Mouse (Mus musculus) CD4-positive, CD25-positive, alpha-beta regulatory T cell, adult 4 months (primary cell): Measurements from ENCODE around the gene Map3k6. TPM values are rescaled to one million over a fixed set of nuclear protein-coding genes. Genes with fewer than 3 reads are reported as not detected.

ENCODE experiments used
- ATAC-seq: one replicate; pipeline ENCODE4 v1.8.0; 2017
- polyA plus RNA-seq, 2 experiments: library from polyadenylated mRNA; unstranded; fragments of 100-300 nt; shearing (Covaris generic); gene quantifications; one replicate each; pipeline ENCODE4 v1.2.1; 2017

Gene Map3k6
- polyA plus RNA-seq = under 1 TPM in 1 of 2 experiments, not detected in 1; 0.62 TPM

DNA sequence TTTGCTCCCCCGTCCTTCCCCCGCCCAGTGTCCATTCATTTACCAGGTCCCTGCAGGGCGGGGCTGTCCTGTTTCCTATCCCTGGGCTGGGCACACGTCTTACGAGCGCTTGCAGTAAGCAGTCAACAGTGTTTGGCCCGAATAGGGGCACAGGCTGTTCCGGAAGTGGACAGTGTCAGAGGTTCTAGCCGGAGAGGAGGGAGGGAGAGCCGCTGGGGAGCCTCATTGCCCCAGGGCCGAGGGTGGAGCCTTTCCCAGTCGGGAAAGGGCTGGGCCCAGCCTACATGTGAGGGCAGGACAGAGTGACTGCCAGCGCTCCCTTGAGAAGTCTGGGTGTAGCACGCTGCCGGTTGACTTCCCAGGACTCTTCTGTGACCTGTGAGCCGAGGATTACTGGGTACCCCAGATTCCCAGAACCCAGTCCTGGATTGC is at the start of gene Map3k6:
Gene Map3k6 (plus strand): TSS at position 329 of the 432 bp plus-strand sequence.
- no peak for ATAC-seq

DNA sequence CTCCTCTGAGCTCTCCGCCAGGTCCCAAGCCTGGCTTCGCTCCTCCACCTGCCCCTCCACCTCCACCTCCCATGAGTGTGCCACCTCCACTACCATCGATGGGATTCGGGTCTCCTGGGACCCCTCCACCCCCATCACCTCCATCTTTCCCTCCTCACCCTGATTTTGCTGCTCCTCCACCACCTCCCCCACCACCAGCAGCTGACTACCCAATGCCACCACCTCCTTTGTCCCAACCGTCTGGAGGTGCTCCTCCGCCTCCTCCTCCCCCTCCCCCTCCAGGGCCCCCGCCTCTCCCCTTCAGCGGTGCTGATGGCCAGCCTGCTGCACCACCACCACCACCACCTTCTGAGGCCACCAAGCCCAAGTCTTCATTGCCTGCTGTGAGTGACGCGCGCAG is 46.1 kb upstream of the Map3k6 start:
- no peak for ATAC-seq

DNA sequence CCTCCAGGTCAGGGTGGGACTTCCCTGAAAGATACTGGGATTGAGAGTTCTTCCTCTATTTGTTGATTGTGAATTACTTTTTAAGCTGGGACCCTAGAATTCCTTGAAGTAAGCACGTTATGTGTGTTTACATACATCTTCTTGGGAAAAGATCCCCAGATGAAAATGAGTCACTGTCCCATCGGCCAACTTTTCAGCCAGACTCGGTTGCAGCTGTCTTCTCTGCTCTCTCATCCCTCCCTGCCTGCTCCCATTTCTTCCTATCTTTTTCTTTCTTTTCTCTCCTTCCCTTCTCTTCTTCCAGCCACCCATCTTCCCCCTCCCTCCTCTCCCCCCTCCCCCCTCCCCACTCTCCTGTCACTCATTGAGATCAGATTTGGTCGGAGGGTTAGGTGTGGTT is 45.6 kb upstream of the Map3k6 start:
- ATAC-seq = no peak

DNA sequence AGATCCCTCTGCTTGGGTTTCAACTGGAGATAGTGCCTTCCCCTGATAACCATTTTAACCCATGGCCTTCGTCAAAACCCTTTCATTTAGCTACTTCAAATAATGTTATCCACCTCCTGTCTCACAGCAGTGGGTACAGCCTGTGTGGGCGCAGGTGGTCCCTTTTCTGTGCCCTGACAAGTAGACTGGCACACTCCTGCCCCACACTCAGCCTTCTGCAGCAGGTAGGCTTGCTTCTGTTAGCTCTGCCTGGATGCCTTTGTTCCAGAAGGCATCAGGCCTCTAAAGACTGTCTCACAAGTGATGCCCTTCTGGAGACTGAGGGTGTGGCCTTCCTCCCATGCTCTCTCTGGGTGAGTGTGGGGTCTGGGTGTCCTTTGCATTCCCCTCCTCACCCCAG is 44.5 kb upstream of the Map3k6 start:
- no peak for ATAC-seq

DNA sequence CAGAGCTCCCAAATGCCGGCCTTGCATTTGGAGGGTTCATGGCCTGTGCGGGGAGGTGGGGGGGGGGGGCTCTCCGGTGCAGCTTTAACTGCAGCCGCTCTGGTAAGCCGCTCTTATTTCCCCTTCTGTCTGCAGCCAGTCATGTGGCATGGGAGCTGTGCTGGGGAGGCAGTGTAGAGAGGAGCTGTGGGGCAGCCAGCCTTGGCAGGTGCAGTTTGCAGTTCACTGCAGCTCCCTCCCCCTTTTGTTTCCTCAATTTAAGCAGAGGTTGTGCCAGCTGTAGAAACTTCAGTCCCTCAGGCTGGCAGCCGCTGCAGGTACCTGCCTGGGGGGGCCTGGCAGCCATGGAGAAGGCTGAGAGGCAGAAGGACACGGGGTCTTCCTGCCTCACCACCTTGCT is 43.8 kb upstream of the Map3k6 start:
- ATAC-seq = no peak

DNA sequence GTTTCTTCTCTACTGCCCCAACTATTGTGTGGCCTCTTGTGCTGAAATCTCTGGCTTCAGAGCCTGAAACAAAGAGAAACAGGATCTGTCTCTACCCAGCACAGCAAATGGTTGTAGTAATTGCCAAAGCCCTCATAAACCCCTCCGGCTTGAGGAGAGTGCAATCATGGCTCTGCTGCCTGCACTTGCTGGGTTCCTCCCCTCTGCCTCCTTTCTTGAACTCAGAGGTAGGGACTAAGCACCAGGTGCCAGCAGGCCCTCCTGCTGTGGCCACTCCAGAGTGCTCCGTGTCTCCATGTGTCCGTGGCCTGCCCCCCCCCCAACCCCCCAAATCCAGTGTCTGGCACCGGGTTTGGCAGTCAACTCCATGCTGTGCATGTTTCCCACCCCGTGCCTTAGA is 43.3 kb upstream of the Map3k6 start:
- no peak for ATAC-seq

DNA sequence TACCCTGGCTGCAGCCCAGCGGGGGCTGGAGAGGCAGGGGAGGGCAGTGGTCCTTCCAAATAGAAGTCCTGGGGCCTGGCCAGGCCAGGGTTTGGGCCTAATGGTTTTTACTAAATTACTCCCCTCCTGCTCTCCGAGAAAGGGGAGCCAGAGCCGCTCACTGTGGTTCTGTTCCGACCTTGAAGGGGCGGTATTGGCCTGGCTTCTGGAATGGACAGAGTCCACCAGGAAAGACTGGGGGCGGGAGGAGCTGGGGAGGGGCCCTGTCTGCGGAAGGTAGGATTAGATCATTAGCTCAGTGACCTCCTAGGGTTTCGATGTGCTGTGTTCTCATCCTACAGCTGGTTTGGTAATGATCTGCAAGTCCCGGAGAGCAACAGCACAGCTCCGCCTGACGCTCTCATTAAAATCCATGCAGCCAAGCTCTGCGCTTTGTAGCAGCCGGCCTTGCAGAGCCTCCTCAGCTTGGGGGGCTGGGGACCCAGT is 42.8 kb upstream of the Map3k6 start:
- no peak for ATAC-seq

DNA sequence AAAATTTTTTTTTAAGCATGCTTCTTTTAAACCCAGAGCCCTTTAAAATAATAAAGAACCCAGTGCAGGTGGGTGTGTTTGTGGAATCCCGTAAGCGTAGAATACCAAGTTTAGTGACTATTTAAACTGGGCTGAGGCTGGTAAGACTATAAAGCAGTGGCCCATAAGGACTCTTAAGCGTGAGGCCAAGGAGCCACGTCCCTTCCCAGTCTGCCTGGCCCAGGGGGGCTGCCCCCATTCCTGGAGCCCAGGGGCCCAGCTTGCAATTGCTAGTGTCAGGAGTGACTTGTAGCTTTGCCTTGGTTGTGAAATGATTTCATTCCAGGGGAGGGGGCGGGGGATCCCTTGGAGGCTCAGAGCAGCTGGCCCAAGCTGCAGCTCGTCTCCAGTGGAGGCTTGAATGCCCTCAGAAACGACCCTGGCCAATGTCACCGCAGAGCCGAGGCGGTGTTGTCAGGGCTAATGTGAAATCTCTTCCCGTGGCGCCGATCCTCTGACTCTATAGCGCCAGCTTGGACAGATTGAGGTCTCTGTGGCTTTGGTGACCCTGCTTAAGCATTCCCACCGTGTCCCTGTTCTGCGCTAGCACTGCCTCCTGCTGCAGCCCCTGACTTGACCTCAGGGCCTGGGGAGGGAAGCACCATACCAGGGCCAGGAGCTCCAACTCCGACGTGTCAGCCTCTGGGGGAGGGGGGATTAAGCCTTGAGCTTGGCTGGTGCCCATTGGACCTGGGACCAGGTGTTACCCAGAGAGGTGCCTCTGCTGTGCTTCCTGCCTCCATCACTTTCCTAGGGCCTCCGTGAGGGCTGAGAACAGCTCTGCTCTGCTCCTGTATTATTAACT is 42.1 kb upstream of the Map3k6 start:
- no peak for ATAC-seq

DNA sequence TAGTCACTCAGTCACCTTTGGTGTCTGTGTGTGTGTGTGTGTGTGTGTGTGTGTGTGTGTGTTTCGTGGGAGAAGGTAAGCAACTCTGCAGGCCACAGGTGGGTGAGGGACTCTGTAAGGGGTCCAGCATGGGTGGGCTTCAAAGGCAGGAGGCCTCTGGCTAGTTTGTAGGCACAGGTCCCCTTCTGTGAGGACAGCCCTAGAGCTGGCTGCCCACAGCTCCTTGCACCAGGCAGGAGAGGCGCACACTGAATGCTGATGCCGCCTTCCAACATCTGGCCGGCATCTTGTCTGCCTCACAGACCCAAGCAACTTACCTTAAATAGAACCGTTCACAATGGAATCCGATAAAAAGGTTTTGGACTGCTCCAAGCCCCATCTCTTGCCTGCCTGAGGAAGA is 40.9 kb upstream of the Map3k6 start:
- ATAC-seq = no peak

DNA sequence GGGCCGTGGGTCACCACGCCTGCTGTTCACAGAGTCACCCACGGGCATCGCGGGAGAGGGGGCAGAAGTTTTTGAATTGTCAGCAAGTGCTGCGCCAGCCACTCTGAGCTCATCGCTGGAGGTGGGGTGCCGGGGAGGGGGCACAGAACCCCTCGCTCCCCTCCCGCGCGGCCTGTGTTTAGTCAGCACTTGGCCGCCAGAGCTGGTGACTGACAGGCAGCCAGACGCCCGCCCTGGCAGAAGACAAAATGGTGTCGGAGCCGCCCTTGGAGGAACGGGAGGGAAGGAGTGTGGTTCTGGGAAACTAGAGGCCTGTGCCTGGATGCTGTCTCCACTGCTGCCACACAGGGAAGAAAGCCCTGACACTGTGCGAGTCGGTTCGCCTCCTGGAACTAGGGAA is 40.3 kb upstream of the Map3k6 start:
- no peak for ATAC-seq

DNA sequence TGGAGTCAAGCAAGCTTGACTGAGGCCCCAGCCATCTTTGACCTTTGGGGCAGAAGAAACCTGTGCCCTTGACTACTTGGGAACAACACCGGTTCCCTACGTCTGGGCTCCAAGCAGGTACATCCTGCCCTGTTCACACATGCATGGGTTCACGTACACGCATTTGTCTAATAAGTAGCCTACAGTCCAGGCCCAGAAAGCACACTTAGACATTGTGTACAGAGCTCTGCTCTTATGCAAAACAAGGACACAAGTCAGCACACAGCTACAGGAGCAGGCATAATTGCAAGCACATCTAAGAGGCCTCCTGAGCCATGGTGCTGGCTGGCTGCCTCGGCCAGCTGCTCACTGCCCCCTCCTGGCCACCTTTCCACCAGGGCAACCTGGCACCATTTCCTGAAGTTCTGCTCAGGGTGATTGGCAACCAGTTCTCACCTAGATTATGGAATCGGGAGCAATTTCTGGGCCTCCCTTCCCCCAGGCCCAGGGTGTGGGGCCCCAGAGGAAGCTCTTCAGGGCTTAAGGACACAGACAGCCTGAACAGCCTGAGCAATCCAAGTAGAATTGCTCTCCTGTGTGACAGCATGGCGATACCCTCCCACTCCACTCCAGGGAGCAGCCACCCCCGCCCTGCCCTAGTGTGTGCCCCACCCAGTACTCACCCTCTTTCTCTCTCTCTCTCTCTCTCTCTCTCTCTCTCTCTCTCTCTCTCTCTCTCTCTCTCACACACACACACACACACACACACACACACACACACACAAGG is 39.4 kb upstream of the Map3k6 start:
- peak; percentile 84 for ATAC-seq

DNA sequence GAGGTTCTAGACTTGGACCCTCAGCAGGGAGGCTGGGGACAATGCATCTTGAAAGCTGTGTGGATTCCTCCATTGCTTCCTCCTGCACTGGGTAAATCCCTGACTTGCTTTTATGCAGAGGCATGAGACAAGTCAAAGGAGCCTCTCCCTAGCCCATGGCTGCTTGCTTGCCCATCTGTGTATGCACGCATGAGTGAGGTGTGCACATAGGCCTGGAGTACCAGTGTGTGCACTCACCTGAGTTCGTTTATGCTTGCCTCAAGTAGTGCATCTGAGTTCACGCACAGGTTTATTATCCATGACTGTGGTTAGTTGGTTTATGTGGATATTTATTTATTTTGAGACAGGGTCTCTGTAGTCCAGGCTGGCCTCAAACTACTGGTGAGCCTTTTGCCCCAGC is 38.4 kb upstream of the Map3k6 start:
- no peak for ATAC-seq

DNA sequence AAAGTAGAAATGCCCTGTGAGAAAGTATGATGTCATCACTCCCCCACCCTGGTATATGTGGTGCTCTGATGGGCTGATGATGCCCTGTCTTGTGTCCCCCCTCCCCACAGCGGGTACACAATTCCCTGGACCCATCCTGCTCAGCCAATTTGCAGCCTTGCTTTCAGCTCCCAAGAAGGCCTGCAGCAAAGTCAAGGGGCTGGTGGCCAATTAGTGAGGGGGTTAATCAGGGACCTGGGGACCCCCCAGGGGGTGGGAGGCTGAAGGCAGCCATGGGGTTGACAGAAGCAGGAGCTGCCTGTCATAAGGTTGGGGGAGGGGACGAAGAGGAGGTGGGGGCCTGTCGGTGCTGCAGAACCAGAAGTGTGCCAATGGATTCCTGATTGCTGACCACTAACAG is 37.0 kb upstream of the Map3k6 start:
- no peak for ATAC-seq

DNA sequence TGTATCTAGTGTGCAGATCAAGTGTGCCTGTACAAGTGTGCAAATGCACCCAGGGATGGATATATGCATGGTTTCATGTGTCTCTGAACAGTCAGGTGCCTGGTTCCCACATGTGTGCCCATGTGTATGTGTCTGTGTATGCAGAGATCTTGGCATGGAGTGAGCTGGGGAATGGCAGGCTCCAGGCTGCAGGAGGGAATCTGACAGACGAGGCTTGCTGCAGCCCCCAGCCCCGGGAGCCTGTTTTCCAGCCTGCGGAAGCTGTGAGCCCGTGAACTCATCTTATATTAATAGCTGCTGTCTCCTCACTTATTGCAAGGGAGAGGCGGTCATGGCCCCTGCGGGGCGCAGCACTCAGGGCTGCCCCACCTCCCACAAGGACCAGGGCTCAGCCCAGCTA is 36.2 kb upstream of the Map3k6 start:
- ATAC-seq = no peak

DNA sequence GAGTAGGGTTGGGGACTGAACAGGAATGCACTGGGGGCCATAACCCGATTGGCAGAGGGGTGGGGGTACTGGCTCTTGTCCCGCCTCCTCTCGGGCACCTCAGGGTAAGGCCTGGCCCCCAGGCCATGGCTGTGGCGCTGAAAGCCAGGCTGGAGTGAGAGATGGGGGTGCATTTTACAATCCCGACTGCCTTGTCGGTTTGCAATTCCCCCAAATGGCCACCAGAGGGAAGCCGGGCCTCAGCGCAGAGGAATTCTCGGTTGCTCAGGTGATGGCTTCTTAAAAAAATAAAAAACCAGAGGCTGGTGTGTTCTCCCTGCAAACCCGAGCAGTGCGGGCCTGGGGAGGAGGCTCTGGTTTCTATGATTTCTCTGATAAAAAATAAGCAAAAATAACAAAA is 31.3 kb upstream of the Map3k6 start:
- peak; percentile 51 for ATAC-seq

DNA sequence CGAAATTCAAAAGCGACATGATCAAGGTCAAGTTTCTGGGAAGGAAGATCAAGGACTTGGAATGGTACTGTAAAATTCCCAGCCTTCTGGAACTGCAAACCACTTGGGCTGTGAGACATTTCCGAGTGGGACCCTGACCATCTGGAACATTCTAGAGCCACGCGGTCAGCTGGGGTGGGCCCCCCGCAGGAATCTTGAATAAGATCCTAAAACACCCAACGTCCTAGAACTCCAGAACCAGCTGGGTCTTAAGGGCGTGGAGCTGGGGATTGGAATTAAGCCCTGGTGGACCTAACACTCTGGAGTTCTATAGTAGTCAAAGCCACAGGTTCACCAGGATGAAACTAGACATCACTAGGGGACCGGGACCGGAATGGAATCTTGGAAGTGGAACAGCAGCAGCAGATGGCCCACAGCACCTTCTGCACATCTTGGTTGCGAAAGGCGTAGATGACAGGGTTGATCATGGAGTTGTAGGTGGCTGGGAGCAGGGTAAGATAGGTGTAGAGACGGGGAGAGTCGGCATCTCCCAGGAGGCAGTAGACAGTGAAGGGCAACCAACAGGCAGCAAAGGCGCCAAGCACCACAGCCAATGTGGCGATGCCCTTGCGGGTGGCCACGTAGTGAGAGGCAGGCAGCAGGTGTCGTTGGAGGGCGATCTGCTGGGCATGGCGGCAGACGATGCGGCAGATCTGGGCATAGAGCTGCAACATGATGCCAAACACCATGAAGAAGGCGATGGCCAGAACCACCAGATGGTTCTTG is 30.4 kb upstream of the Map3k6 start:
- ATAC-seq = no peak

DNA sequence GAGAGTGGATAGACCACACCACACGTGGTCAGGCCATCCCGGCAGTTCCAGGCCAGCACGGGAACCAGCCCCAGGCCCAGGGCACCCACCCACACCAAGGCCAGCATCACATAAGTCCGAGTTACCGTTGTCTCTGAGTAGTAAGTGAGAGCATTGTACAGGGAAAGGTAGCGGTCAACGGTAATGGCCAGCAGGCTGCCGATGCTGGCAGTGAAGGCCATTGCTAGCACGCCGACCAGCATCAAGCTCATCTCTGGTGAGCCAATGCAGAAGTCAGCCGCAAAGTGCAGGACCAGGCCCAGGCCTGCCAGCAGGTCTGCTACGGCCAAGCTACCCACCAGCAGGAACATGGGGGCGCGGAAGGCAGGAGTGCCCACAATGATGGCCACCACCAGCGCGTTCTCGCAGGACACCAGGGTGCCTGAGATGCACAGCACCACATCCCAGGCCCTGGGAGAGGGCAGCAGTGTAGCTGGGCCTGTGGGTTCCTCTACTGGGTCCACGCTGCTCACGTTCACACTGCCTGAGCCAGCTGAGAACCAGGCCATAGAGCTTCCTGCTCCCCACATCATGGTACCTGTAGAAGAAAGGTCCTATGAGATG is 29.7 kb upstream of the Map3k6 start:
- no peak for ATAC-seq

DNA sequence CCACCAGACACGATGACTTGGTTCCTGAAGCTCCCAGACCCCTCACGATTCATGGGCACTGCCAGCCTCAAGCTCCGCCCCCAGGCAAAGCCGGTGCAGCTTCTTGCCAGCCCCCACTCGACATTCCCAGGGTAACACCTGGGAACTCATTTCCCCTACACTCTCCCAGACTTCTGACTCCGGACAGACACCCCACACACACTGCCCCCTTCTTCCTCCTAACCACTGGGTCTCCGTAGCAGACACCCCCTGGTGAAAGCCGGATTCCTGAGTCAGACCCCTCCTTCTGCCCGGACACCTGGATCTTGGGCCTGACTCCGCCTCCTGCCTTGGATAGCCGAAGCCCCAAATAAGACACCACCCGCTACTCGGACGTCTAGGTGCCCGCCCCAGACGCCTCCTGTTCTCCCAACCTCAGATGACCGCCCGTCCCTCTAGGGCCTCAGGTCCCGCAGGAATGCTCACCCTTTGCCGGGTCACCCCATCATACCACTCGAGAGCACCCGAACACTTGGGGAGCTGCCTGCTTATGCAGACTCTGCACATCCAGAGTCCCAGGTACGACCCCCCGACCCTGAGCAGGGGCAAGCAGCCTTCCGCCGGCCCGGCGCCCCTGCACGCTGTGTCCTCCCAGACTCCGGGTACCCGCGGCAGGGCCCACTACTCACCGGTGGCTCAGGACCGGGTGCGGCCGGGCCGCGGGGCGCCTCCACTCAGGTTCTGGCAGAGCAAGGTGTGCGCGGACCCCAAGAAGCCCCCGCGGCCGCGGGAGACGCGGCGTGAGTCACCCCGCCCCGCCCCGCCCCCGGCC is 28.7 kb upstream of the Map3k6 start, which contains the start of the genes Cd164l2 and Gpr3:
Gene Cd164l2 (plus strand): TSS at position 381 of the 811 bp plus-strand sequence.
Gene Gpr3 (minus strand): TSS at position 786 of the 811 bp plus-strand sequence.
- ATAC-seq = no peak

DNA sequence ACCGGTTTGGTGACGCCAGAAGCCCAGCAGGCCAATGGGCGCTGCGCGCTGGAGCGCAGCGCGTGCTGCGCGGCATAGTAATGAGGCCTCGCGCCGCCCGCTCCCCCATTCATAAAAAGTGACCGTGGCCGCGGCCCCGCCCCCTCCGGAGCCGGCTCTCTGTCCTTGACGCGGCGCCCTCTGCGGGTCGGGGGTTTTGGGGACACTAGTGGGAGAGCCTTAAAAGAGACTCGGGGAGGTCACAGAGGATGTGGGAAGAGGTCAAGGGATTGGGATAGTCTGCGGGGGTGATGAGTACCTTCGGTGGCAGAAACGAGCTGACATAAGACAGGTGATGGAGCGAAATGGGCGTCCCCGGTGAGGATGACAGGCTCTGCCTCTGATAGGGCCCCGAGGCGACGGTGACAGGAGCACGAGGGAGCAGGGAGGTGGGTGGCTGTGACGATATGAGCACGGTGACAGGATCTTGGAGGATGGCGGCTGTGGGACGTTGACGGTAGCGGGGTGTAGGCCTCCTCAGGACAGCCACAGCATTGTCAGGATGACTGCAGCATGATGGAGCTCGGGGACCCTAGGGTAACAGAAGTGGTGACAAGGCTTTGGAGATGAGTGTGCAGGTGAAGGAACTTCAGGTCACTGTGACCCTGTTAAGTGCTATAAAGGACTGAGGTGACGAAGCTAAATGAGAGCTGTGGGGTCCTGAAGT is 27.9 kb upstream of the Map3k6 start:
- peak; percentile 82 for ATAC-seq

DNA sequence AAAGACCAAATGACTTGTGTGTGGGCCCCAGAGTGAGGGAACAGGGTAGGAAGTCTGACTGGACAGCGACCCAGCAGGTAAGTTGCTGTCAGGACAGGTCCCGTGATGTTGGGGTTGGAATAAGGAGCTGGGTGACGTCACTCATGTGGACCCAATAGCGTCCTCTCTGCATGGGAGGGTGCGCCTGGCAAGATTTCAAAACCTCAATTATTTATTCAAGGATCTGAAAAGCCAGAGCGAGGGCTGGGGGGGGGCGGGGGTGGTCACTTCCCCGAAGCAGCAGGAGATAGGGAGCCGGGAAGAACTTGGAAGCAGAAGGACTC is 27.4 kb upstream of the Map3k6 start:
- ATAC-seq = no peak

DNA sequence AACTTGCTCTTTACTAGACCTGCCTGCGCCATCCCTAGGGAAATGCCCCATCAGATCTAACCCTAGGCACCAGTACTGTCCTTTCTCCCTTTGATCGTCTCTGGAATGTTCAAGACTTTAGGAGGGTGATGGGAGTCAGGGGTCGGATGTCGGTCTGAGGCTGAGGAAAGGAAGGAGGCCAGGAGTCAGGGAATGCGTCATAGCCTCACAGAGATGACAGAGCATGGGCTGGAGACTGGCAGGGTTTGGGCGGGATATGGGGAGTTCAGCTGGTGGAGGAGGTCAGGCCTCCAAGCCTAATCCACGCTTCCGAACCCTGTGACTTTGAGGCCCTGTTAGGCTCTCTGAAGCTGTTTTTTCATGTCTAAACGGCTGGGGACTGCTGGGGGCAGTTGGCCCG is 27.0 kb upstream of the Map3k6 start:
- ATAC-seq = no peak
